Mouse (Mus musculus) T-helper 2 cell (primary cell): ENCODE results near the gene Phip.

Source experiments
- in situ Hi-C: fragments of 300-600 bp; cut with MboI, MseI; formaldehyde crosslinking; loops from one replicate; pipeline ENCODE4 v1.15.1; 2025; ENCODE audit warnings: high pct_unique_total_duplicates

The Phip gene

GRCm38 (mm10) chr9:82975342-82976215 is at the start of gene Phip:
Gene Phip, minus strand, starts transcription at chr9:82975516.
- in situ Hi-C loops: no loop called here

GRCm38 (mm10) chr9:83023724-83024123 is 48.4 kb upstream of the Phip start:
- in situ Hi-C loops: no loop called here

GRCm38 (mm10) chr9:83014516-83014915 is 39.2 kb upstream of the Phip start:
- in situ Hi-C loops: no loop called here

GRCm38 (mm10) chr9:83008306-83008705 is 33.0 kb upstream of the Phip start:
- in situ Hi-C loops: no loop called here

- in situ Hi-C loops: no loop called here
Measured at GRCm38 (mm10) chr9:83001342-83001741, 26.0 kb upstream of the Phip start.

GRCm38 (mm10) chr9:82997765-82998500 is 22.6 kb upstream of the Phip start:
- in situ Hi-C loops: no loop called here

- in situ Hi-C loops: no loop called here
Measured at GRCm38 (mm10) chr9:82976936-82977335, 1.6 kb upstream of the Phip start.

GRCm38 (mm10) chr9:82976219-82976618 is 903 bp upstream of the Phip start:
- in situ Hi-C loops: no loop called here

GRCm38 (mm10) chr9:82974962-82975341 is 364 bp downstream of the Phip start:
- in situ Hi-C loops: no loop called here

- in situ Hi-C loops: no loop called here
Measured at GRCm38 (mm10) chr9:82974187-82974861, 992 bp downstream of the Phip start.

GRCm38 (mm10) chr9:82973321-82973892 is 1.9 kb downstream of the Phip start:
- in situ Hi-C loops: no loop called here

- in situ Hi-C loops: no loop called here
Measured at GRCm38 (mm10) chr9:82971433-82971832, 3.9 kb downstream of the Phip start.

GRCm38 (mm10) chr9:82967076-82967621 is 8.2 kb downstream of the Phip start:
- in situ Hi-C loops: loop anchor here (10.0 kb wide), 1 partner anchor 72 kb away; no protein-coding TSS in a partner anchor

GRCm38 (mm10) chr9:82963981-82964380 is 11.3 kb downstream of the Phip start:
- in situ Hi-C loops: loop anchor here (10.0 kb wide), 1 partner anchor 69 kb away; no protein-coding TSS in a partner anchor

GRCm38 (mm10) chr9:82961352-82961751 is 14.0 kb downstream of the Phip start:
- in situ Hi-C loops: loop anchor here (10.0 kb wide), 1 partner anchor 67 kb away; no protein-coding TSS in a partner anchor

- in situ Hi-C loops: no loop called here
Measured at GRCm38 (mm10) chr9:82955267-82955666, 20.0 kb downstream of the Phip start.

GRCm38 (mm10) chr9:82952330-82952729 is 23.0 kb downstream of the Phip start:
- in situ Hi-C loops: no loop called here

- in situ Hi-C loops: no loop called here
Measured at GRCm38 (mm10) chr9:82951435-82952004, 23.8 kb downstream of the Phip start.

- in situ Hi-C loops: no loop called here
Measured at GRCm38 (mm10) chr9:82907246-82907645, 68.1 kb downstream of the Phip start.

- in situ Hi-C loops: no loop called here
Measured at GRCm38 (mm10) chr9:82888645-82889044, 86.7 kb downstream of the Phip start.

- in situ Hi-C loops: no loop called here
Measured at GRCm38 (mm10) chr9:82884177-82884576, 91.1 kb downstream of the Phip start.
